ENCODE assay signal across 15 mouse cellular contexts in the genomic region with DNA sequence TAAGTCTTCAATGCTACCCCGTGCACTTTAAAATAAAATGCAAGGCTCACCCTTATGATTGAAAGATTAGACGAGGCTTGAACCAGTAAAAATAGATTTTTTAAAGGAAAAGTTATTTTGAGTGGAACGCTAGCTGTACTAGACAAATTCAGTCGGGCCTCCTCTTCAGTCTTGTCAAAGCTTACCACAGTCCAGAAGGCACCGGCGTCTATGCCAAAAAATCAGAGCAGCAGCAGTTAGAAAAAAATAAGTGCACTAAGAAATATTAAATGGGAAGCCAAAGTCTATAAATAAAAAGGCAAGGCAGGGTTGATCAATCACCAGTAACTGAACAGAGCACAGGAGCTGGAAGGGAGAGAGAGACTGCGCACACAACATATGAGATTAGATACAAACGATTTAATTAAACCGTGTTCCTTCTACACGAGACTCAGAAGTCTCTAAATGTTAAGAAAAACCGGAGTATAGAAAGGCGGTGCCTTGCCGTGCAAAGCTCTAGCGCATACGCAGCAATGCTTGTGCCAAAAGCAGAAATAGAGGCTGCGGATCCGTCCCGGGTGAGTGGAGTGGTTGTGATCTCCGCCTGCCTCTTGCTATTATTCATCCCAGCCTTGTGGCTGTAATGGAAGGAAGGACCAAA.
DNase-seq lines count a peak whose midpoint lies in the region; ATAC-seq and TF ChIP-seq lines count a peak whose summit lies in the region.
"Had no signal": no experiment of that assay in that cellular context is flagged by ENCODE, and none has a peak within 500 bp of the region (broad histone marks: within the 10 kb centered on the region; RNA-seq: fewer than 3 reads in every experiment).

No protein-coding gene starts in this region.

- no peaks in the 10 kb centered on the region for H3K36me3 ChIP-seq in forebrain, embryonic 13.5 days (ENCODE audit: poor library complexity, severe bottlenecking)
- H3K36me3 ChIP-seq in forebrain, embryonic 12.5 days (replicated peaks): no peaks in the 10 kb centered on the region
- no peaks in the 10 kb centered on the region for H3K36me3 ChIP-seq in neural tube, embryonic 15.5 days
- H3K36me3 ChIP-seq: limb, embryonic 15.5 days had no signal

- no peak overlapping the region for H3K9ac ChIP-seq in forebrain, embryonic 13.5 days
- no peak overlapping the region for H3K9ac ChIP-seq in forebrain, embryonic 12.5 days
- H3K9ac ChIP-seq in neural tube, embryonic 15.5 days (replicated peaks): no peak overlapping the region
- H3K9ac ChIP-seq: limb, embryonic 15.5 days had no signal

- 0 out of 2 replicates have a peak, but pooled peaks cover 3% of the 10 kb centered on the region for H3K4me1 ChIP-seq in forebrain, embryonic 13.5 days
- H3K4me1 ChIP-seq in forebrain, embryonic 12.5 days: peaks cover 4% of the 10 kb centered on the region; the same call in 1 of the 2 replicates
- no peaks in the 10 kb centered on the region for H3K4me1 ChIP-seq in cortical plate, adult 2 months (ENCODE audit: control insufficient read depth, insufficient read depth, low read length)
- no peaks in the 10 kb centered on the region for H3K4me1 ChIP-seq in neural tube, embryonic 15.5 days
- H3K4me1 ChIP-seq: limb, embryonic 15.5 days had no signal

- no peaks in the 10 kb centered on the region for H3K27me3 ChIP-seq in forebrain, embryonic 13.5 days
- H3K27me3 ChIP-seq in forebrain, embryonic 12.5 days: no peaks in the 10 kb centered on the region
- no peaks in the 10 kb centered on the region for H3K27me3 ChIP-seq in neural tube, embryonic 15.5 days (replicated peaks)
- H3K27me3 ChIP-seq: limb, embryonic 15.5 days had no signal

- TF ChIP-seq CTCF in cortical plate, adult 2 months (IDR thresholded peaks at IDR 0.05; ENCODE audit: extremely low read depth, insufficient read depth, low read length): no peak

- H3K27ac ChIP-seq in forebrain, embryonic 13.5 days: peak overlapping the region; percentile 12; the same call in 1 of the 2 replicates
- H3K27ac ChIP-seq in forebrain, embryonic 12.5 days: no peak overlapping the region
- peak overlapping the region; percentile 8; the same call in 1 of the 2 replicates for H3K27ac ChIP-seq in cortical plate, adult 2 months (ENCODE audit: insufficient read depth, low read length)
- H3K27ac ChIP-seq in neural tube, embryonic 15.5 days (replicated peaks): no peak overlapping the region
- H3K27ac ChIP-seq: limb, embryonic 15.5 days had no signal

- no peak overlapping the region for H3K4me2 ChIP-seq in forebrain, embryonic 13.5 days
- no peak overlapping the region for H3K4me2 ChIP-seq in forebrain, embryonic 12.5 days
- H3K4me2 ChIP-seq in neural tube, embryonic 15.5 days: no peak overlapping the region
- H3K4me2 ChIP-seq: limb, embryonic 15.5 days had no signal

- no peak for TF ChIP-seq POLR2A in cortical plate, adult 2 months (IDR thresholded peaks at IDR 0.05; ENCODE audit: extremely low read depth, insufficient read depth, low read length)

- intact Hi-C loops in heart, postnatal 10 days (cut with DNase I): no loop called here

- no peaks in the 10 kb centered on the region for H3K9me3 ChIP-seq in forebrain, embryonic 13.5 days (replicated peaks)
- H3K9me3 ChIP-seq in forebrain, embryonic 12.5 days: no peaks in the 10 kb centered on the region
- H3K9me3 ChIP-seq in neural tube, embryonic 15.5 days (replicated peaks): no peaks in the 10 kb centered on the region
- H3K9me3 ChIP-seq: limb, embryonic 15.5 days had no signal

- WGBS in forebrain, embryonic 13.5 days: 83% methylated on average over 19 of the region's 19 CpGs
- WGBS in forebrain, embryonic 12.5 days: 90% methylated on average over 19 of the region's 19 CpGs
- WGBS in neural tube, embryonic 15.5 days: 83% methylated on average over 19 of the region's 19 CpGs

- DNase-seq in layer of hippocampus, adult 9-10 months (ENCODE audit: low spot score): peak; percentile 29
- peak; percentile 58 for DNase-seq in right cerebral cortex, adult 18-20 months
- no peak for DNase-seq in heart, postnatal 10 days
- no peak for DNase-seq in adrenal gland, postnatal 25 days
- DNase-seq: adrenal gland, adult 8-10 months; cerebellum, adult 9-10 months; heart, adult 18-20 months; kidney, adult 8-10 months; lung, postnatal 14 days; thymus, postnatal 14 days had no signal

- peak; percentile 58; the same call in 1 of the 2 replicates for ATAC-seq in forebrain, embryonic 13.5 days
- ATAC-seq in forebrain, embryonic 12.5 days (ENCODE audit: low FRiP score): no peak
- ATAC-seq in neural tube, embryonic 15.5 days (ENCODE audit: low FRiP score): no peak

- H3K4me3 ChIP-seq in forebrain, embryonic 13.5 days: no peak overlapping the region
- H3K4me3 ChIP-seq in forebrain, embryonic 12.5 days (replicated peaks): no peak overlapping the region
- no peak overlapping the region for H3K4me3 ChIP-seq in cortical plate, adult 2 months (ENCODE audit: insufficient read depth, low read length)
- no peak overlapping the region for H3K4me3 ChIP-seq in neural tube, embryonic 15.5 days (replicated peaks)
- H3K4me3 ChIP-seq: limb, embryonic 15.5 days had no signal

Comparison
In these comparisons a context has a peak if more than half of its experiments do, and no peak if none do; other contexts are left out.
1. H3K27ac ChIP-seq: peak in forebrain, embryonic 13.5 days (single experiment) and cortical plate, adult 2 months (single experiment); none in forebrain, embryonic 12.5 days (single experiment) and neural tube, embryonic 15.5 days (single experiment).
2. DNase-seq: peak in layer of hippocampus, adult 9-10 months (single experiment) and right cerebral cortex, adult 18-20 months (single experiment); none in heart, postnatal 10 days (0 of 2) and adrenal gland, postnatal 25 days (single experiment).